Mouse (Mus musculus) erythroblast, embryonic 14.5 days (primary cell): ENCODE measurements around the gene Srbd1.

Experiments
- GATA1 ChIP-seq: IDR thresholded peaks from 2 replicates; pipeline ENCODE4 v1.6.1; 2012; ENCODE audit warnings: low read length, inconsistent platforms, mixed read lengths
- TAL1 ChIP-seq: IDR thresholded peaks from 3 replicates; pipeline ENCODE4 v1.6.1; 2012; ENCODE audit warnings: low read length, inconsistent platforms, mixed read lengths

GRCm38 (mm10) chr17:86091631-86092030 lies 53.3 kb downstream of the Srbd1 start:
- TF ChIP-seq TAL1 (no peak), GATA1 (no peak)
